Mouse (Mus musculus) heart, adult 2 months (tissue): ENCODE measurements at regions not wholly inside any gene's neighbourhood (a gene's known extent, or its start where the extent isn't known, plus 50 kb on each side); places are given as distances from the start of the nearest gene placed in this dataset.

Source experiments
- CTCF ChIP-seq: fragments of 200-600 bp; IDR thresholded peaks from 2 replicates; pipeline ENCODE4 v1.8.1; 2022; ENCODE audit warnings: antibody characterized with exemption, mild to moderate bottlenecking, moderate library complexity
- POLR2A ChIP-seq: fragments of 200-500 bp; IDR thresholded peaks from 2 replicates; pipeline ENCODE4 v1.6.1; 2011; ENCODE audit warnings: mild to moderate bottlenecking, low read depth, low read length, control low read depth; ENCODE audit not compliant: insufficient read depth

DNA sequence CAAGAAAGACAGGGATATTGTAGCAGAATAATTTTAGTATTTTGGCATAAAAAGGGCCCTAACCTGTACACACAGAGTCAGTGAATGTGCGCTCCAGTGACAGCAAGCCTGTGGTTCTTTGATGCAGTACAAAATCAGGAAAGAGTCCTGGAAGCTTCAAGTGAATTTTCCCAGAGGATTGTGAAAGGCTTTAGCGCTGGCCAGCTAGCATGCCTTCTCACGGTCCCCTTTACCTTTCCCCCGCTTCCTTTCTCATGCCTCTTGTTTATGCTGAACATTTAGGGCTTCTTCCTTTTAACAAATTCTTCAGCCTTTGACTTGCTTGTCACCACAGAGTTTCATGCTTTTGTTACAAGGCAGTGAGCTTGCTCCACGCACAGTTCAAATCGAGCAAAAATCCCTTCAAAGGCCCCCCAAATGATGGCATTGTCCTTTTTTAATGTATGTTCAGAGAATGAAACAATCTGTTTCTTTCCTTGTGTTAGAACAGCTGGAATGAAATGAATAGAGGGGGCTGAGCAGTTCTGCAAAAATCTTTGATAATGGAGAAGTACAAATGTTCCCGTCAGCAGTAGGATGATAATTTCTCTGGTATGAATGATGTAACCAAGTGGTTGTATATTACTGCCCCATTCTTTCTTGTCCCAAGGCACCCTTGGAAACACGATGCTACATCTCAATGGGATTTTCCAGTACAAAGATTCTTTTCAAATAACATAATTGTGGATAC is 576.3 kb upstream of the Zeb2 start:
- TF ChIP-seq CTCF = no peak
- no peak for TF ChIP-seq POLR2A
